Mouse (Mus musculus) left cerebral cortex, adult 8-10 months (tissue): ENCODE results near the gene Ostc. TPM values are rescaled to one million over a fixed set of nuclear protein-coding genes. Genes with fewer than 3 reads are reported as not detected.
A peak's percentile ranks its signal among the peaks of the same experiment; 100 is the strongest.

ENCODE experiments used
- DNase-seq, 2 experiments: peaks; one replicate each; pipeline ENCODE4 v3.0.0; 2022; ENCODE audit warnings: low spot score in 2 of 2
- total RNA-seq, 4 experiments: library from RNA; stranded (reverse); gene quantifications; 2 replicates each; pipeline ENCODE4 v1.2.4; 2022

Gene Ostc
- 10 to 100 TPM; 48.4 to 54.3 (median 51.1) TPM for total RNA-seq

- peak; percentile 83 to 96 for DNase-seq
Measured at GRCm38 (mm10) chr3:130708967-130709924, at the start of gene Ostc. Gene Ostc (minus strand): TSS chr3:130709444.

DNA sequence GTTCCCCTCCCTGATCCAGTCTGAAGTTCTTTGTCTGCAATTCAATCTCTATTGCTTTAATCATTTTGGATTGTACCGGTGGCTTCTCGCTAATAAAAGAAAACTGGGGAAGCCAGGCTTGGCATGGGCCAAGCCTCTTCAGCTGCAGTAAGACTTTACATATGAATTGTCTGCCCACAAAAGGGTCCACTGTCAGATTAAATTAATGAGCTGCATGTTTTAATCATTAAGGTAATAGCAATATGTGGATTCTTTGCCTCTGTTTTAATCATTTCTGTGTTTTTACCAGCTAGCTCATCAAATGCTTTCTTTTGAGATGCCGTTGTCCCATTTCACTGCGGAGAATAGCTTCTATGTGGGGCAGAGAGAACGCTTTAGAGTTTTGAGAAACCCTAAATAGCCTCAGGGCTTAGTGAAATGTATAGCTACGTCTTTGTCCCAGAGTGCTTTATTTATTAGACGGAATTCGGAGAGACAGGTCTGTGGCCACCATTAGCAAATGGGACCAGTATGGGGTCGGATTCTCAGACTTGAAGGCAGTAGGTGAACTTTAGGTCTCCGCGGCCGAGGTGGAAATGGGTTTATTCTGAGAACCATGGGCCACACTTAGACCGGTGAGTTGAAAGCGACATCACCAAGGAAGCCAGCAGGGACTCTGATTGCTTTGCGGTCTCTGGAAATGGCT is 49.1 kb upstream of the Ostc start:
- DNase-seq = no peak

GRCm38 (mm10) chr3:130757117-130757852 is 48.0 kb upstream of the Ostc start:
- DNase-seq = no peak

DNA sequence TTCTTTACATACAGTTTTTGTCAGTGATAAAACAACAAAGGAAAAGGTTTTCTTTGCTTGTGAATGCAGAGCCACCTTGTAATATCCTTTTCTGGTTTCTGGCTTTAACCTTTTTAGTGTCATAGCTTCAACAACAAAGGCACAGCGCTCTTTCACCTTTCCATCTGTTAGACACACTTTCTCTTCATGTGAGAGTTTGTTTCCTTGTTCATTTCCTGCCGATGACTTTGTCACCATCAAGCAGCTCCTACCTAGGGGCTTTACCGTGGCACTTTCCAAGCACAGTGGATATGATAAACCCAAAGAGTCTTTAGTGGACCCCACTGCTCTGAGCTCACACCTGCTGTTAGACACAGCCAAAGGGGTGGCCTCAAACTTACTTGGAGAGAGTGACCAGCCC is 40.0 kb upstream of the Ostc start:
- no peak for DNase-seq

DNA sequence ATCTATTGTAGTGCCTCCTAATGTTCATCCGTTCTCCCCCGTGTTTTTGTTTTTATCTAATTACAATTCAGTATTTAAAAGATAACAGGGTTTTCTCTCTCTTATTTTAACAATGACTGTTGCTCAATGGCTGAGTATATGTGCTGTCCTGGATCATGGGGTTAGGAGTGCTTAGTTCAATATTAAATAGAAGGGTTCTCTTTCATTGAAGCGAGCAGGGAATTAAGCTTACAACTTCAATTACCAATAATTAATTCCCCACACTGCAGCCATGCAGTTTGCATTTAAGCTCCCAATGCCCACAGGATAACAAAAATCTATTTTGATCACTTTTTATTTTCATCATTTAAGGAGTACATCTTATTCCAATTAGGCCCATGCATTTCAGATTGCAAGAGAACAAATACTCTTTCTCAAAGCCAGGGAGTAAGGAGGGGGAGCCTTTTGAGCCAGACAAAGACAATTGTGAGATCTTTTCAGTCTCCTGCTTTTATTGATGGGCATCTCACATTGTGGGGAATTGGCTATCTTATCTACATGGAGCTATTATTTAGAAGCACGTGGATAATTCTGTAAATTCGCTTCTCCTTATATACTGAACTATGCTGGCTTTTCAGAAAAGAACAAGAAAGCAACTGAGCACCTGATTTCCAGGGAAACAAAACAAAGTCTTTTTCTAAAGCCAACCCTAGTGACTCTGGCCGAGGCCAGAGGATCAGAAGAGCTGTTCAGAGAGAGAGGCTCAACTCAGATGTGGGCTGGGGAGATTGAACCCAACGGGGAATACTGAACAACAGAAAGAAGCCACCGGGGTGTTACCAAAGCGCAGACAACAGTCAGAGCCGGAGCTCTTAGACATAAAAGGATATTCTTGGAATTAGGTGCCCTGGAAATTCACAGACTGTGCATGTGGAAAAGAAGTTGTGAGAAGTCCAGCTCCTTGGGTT is 37.7 kb upstream of the Ostc start:
- no peak for DNase-seq

- DNase-seq = no peak
Measured at GRCm38 (mm10) chr3:130737652-130738361, 28.6 kb upstream of the Ostc start.

- no peak for DNase-seq
Measured at GRCm38 (mm10) chr3:130736758-130737157, 27.5 kb upstream of the Ostc start.

GRCm38 (mm10) chr3:130730189-130730653 is 21.0 kb upstream of the Ostc start, which contains the start of gene Rpl34:
Gene Rpl34 (minus strand): TSS chr3:130730398.
- peak; percentile 83 to 96 for DNase-seq

DNA sequence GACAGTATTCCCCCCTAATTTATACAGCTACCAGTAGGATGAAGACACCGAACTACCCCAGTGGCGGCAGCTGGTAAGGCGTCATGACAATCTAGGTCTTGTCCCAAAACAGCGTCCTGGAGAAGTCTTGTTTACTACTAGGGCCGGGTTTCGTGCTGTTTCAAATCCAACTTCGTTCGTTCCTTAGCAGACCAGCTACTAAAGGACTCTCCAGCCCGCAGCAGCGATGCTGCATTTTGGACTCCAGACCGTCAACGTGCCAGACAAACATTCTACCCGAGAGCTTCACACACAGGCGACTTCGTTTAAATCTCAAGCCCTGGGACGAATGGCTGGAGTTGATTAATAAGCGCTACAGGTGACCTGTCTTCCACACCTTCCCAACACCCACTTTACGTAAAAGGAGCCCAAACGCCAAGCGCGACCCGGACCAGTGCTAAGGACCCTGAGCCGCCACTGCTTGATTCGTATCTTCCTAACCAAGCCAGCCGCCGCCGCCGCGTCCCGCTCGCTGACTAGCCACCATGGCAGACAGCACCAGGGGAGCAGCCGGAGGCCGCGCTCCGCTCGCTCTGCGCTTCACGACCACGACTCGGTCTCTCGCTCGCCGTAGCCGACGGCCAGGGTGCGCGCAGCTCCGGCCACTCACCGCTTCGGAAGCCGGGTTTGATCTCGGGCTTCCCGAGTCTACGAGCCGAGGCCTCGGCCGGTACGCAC is 20.4 kb upstream of the Ostc start:
- DNase-seq = peak in 1 of 2 experiments; percentile 26

DNA sequence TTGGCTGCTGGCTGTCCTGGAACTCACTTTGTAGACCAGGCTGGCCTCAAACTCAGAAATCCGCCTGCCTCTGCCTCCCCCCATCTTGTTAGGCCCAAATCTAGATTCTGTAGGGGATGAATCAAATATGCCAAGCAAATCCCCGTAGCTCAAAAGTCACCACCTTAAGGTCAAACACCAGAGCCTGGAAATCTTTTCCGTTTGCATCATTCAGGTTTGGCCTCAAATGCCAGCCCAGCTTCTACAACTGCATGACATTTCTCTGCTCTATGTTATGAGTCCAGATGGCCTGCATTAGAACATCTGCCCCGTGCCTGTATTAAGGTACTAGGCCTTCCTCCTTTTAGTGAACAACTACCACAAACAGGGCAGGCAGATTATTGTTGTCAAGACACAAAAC is 18.4 kb upstream of the Ostc start:
- DNase-seq = no peak

GRCm38 (mm10) chr3:130727036-130727435 is 17.8 kb upstream of the Ostc start:
- DNase-seq = no peak

- no peak for DNase-seq
Measured at GRCm38 (mm10) chr3:130725718-130726117, 16.5 kb upstream of the Ostc start.

DNA sequence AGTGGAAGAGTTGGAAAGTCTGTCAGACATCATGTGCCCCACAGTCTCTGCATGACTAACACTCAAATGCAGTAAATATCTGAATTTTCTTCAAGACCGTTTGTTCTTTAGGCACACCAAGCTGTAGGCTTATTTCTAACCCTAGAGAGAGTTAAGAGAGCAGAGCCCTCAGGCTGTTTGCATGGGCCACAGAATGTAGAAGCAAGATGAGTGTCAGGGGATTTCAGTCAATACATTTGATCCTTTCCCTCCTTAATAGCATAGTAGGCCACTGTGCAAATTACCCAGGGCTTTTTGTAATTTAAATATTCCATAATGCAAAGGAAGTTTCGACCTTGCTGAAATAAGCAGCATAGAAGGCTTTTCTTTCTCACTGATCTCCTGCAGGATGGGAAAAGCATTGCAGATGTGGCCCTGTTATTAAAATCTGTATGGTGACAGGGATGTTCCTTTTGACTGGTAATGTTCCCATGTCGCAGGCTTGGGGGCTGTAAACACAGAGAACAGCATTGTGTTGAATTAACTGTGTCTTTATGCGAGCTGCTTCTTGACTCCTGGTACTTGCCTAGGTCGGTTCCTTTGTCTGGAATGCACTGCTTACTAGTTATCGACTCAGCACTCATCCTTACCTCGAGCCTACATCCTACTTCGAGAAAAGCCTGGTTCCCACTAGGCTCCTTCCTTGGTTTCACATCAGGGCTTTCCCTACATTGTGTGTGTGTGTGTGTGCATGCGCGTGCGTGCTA is 13.7 kb upstream of the Ostc start:
- no peak for DNase-seq

- DNase-seq = no peak
Measured at GRCm38 (mm10) chr3:130720225-130720624, 11.0 kb upstream of the Ostc start.

DNA sequence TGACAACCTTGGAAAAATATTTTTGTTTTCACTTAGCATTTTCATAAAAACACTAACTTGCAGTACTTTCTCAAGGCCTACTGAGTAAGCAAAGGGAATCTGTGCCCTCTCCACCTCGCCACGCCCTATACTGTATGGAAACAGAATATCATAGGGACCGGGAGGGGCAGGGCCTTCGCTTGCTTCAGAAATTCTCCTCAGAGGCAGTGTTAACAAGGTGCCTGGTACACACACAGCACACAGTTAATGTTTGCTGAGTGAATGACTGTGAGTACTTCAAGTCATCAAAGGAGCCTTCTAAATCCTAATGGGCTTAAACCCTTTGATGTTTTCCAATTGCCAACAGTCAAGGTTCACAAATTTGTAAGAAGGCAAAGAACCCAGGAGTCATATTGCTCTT is 9.6 kb upstream of the Ostc start:
- no peak for DNase-seq

GRCm38 (mm10) chr3:130716555-130716954 is 7.3 kb upstream of the Ostc start:
- DNase-seq = no peak

GRCm38 (mm10) chr3:130714775-130715568 is 5.7 kb upstream of the Ostc start:
- DNase-seq = peak; percentile 25 to 28

DNA sequence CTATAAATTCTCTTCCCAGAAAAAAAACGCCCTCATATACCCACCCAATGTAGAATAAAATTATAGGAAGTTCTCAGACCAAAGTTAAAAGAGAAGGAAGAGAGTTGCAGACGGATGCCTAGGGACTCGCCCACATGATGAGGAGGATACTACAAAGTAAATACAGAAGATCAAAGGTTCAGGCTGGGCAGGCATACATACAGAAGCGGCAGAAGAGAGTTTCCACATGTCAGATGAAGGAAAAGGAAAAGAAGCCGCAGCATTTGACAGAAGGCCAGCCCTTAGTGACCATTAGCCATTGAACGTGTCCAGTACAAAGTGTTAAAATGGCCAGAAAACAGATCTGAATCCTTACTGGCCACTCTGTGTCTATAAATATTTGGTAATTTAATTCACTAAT is 3.6 kb upstream of the Ostc start:
- no peak for DNase-seq
